ENCODE assay signal across 15 mouse cellular contexts in the genomic region with DNA sequence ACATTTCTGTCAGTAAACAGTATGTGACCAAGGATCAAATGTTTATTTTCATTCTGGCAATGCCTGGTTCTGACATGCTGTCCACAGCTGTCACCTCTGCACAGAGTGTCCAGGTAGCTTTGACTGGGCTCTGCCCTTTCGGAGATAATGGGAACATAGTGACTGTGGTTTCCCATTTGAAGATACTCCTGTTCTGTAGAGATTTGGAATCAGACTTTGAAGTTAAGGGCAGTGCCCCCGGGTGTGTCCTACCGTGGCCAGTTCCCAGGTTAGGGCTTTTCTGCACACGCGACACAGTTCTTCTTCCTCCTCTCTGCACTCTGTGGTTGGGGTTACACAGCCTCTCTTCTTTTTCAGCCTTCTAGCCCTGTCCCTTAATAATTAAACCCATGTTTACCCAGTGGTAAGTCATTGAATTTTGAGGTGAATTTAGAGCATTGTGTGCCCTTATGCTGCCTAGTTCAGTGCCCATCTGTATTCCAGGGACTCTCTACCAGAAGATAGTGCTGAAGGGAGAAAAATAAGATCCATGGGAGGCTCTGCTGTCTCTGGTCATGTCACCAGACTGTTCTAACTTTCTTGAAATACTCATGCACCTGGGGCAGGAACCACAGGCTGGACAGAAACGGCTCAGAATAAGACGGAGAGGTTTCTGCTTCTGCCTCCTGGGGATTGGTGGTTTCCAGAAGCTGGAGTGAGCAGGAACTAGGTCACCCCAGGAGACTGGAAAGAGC. TPM values are rescaled to one million over a fixed set of nuclear protein-coding genes. Genes with fewer than 3 reads are reported as not detected.
DNase-seq lines count a peak whose midpoint lies in the region; ATAC-seq and TF ChIP-seq lines count a peak whose summit lies in the region.
"Had no signal": no experiment of that assay in that cellular context is flagged by ENCODE, and none has a peak within 500 bp of the region (broad histone marks: within the 10 kb centered on the region; RNA-seq: fewer than 3 reads in every experiment).

No protein-coding gene starts in this region.

- intact Hi-C loops in heart, postnatal 14 days (cut with DNase I) = no loop called here

- no peaks in the 10 kb centered on the region for H3K27me3 ChIP-seq in midbrain, embryonic 12.5 days
- no peaks in the 10 kb centered on the region for H3K27me3 ChIP-seq in midbrain, embryonic 15.5 days (replicated peaks)
- H3K27me3 ChIP-seq in liver, embryonic 15.5 days = no peaks in the 10 kb centered on the region
- no peaks in the 10 kb centered on the region for H3K27me3 ChIP-seq in thymus, adult 2 months (ENCODE audit: control insufficient read depth, insufficient read depth, low read length)
- H3K27me3 ChIP-seq: embryonic facial prominence, embryonic 12.5 days; heart, embryonic 15.5 days had no signal

- 0 out of 2 replicates have a peak overlapping the region, but pooled peaks have one; percentile 4 for H3K27ac ChIP-seq in midbrain, embryonic 12.5 days (replicated peaks)
- no peak overlapping the region for H3K27ac ChIP-seq in midbrain, embryonic 15.5 days
- H3K27ac ChIP-seq in liver, embryonic 15.5 days (replicated peaks) = peak overlapping the region; percentile 69
- H3K27ac ChIP-seq in thymus, adult 2 months (ENCODE audit: control insufficient read depth, insufficient read depth, low read length) = no peak overlapping the region
- H3K27ac ChIP-seq: embryonic facial prominence, embryonic 12.5 days; heart, embryonic 15.5 days; hindbrain, embryonic 14.5 days had no signal

- H3K36me3 ChIP-seq in midbrain, embryonic 12.5 days = 0 out of 2 replicates have a peak, but pooled peaks cover 7% of the 10 kb centered on the region
- H3K36me3 ChIP-seq in midbrain, embryonic 15.5 days (replicated peaks) = no peaks in the 10 kb centered on the region
- 0 out of 2 replicates have a peak, but pooled peaks cover 7% of the 10 kb centered on the region for H3K36me3 ChIP-seq in liver, embryonic 15.5 days (replicated peaks)
- H3K36me3 ChIP-seq in thymus, adult 2 months (ENCODE audit: control insufficient read depth, insufficient read depth, low read length) = no peaks in the 10 kb centered on the region
- H3K36me3 ChIP-seq: heart, embryonic 15.5 days had no signal

- no peak overlapping the region for H3K4me2 ChIP-seq in midbrain, embryonic 12.5 days (replicated peaks)
- H3K4me2 ChIP-seq in midbrain, embryonic 15.5 days = no peak overlapping the region
- peak overlapping the region; percentile 11 for H3K4me2 ChIP-seq in liver, embryonic 15.5 days
- H3K4me2 ChIP-seq: embryonic facial prominence, embryonic 12.5 days; heart, embryonic 15.5 days; hindbrain, embryonic 14.5 days had no signal

- no peak overlapping the region for H3K9ac ChIP-seq in midbrain, embryonic 12.5 days (replicated peaks)
- no peak overlapping the region for H3K9ac ChIP-seq in midbrain, embryonic 15.5 days
- H3K9ac ChIP-seq in liver, embryonic 15.5 days = no peak overlapping the region
- H3K9ac ChIP-seq: embryonic facial prominence, embryonic 12.5 days; heart, embryonic 15.5 days; hindbrain, embryonic 14.5 days had no signal

- no peaks in the 10 kb centered on the region for H3K9me3 ChIP-seq in midbrain, embryonic 12.5 days
- H3K9me3 ChIP-seq in midbrain, embryonic 15.5 days = no peaks in the 10 kb centered on the region
- no peaks in the 10 kb centered on the region for H3K9me3 ChIP-seq in liver, embryonic 15.5 days (replicated peaks)
- H3K9me3 ChIP-seq: heart, embryonic 15.5 days had no signal

- no peak for TF ChIP-seq CTCF in thymus, adult 2 months (IDR thresholded peaks at IDR 0.05; ENCODE audit: borderline replicate concordance, control insufficient read depth, extremely low read depth, insufficient read depth, low read length, poor library complexity)

- ATAC-seq in midbrain, embryonic 12.5 days (ENCODE audit: low FRiP score, low read depth) = no peak
- ATAC-seq in midbrain, embryonic 15.5 days (replicated peaks) = no peak
- peak; percentile 54 for ATAC-seq in liver, embryonic 15.5 days (ENCODE audit: insufficient read depth)
- ATAC-seq: forebrain, embryonic 16.5 days had no signal

- H3K4me1 ChIP-seq in midbrain, embryonic 12.5 days = peaks cover 62% of the 10 kb centered on the region
- H3K4me1 ChIP-seq in midbrain, embryonic 15.5 days = peaks cover 54% of the 10 kb centered on the region
- peaks cover 37% of the 10 kb centered on the region for H3K4me1 ChIP-seq in liver, embryonic 15.5 days (replicated peaks)
- H3K4me1 ChIP-seq in thymus, adult 2 months (replicated peaks; ENCODE audit: control insufficient read depth, insufficient read depth, low read length) = peaks cover 84% of the 10 kb centered on the region

- 89% methylated on average over 7 of the region's 7 CpGs for WGBS in midbrain, embryonic 12.5 days
- WGBS in midbrain, embryonic 15.5 days = 89% methylated on average over 7 of the region's 7 CpGs
- WGBS in liver, embryonic 15.5 days (ENCODE audit: insufficient replicate concordance) = 39% methylated on average over 7 of the region's 7 CpGs
- 49% methylated on average over 7 of the region's 7 CpGs for WGBS in thymus, adult 2 months

- no peak for TF ChIP-seq POLR2A in thymus, adult 2 months (IDR thresholded peaks at IDR 0.05; ENCODE audit: control insufficient read depth, extremely low read depth, insufficient read depth, low read length, poor library complexity)

- peak; percentile 33 for DNase-seq in kidney, adult 11 months
- DNase-seq in kidney, postnatal 10 days = no peak
- no peak for DNase-seq in thymus, adult 2 months
- DNase-seq in ovary, postnatal 14 days (ENCODE audit: low spot score) = no peak
- no peak for DNase-seq in heart, postnatal 14 days
- DNase-seq: layer of hippocampus, adult 9-11 months; lung, postnatal 14 days; thymus, postnatal 25 days had no signal

- no peak overlapping the region for H3K4me3 ChIP-seq in midbrain, embryonic 12.5 days
- H3K4me3 ChIP-seq in midbrain, embryonic 15.5 days = no peak overlapping the region
- no peak overlapping the region for H3K4me3 ChIP-seq in liver, embryonic 15.5 days (replicated peaks)
- H3K4me3 ChIP-seq in thymus, adult 2 months (ENCODE audit: control insufficient read depth, insufficient read depth, low read length) = no peak overlapping the region
- H3K4me3 ChIP-seq: embryonic facial prominence, embryonic 12.5 days; heart, embryonic 15.5 days had no signal

RNA-seq across cellular contexts. Expression of a gene that starts 47.9 kb away (rescaled TPM):
- polyA plus RNA-seq in midbrain, embryonic 12.5 days (2016; fragmentation: Nextera tagmentation; extraction: Ambion mirVana) = 80.7 and 86.2 TPM in 2 replicates
- polyA plus RNA-seq in midbrain, embryonic 15.5 days (2015; fragmentation: Nextera tagmentation; extraction: Ambion mirVana) = 67.4 and 78.1 TPM in 2 replicates
- polyA plus RNA-seq in liver, embryonic 15.5 days (2015; fragmentation: Nextera tagmentation; extraction: Ambion mirVana) = 16.0 and 17.0 TPM in 2 replicates
- 22.2 and 29.0 TPM in 2 replicates for polyA plus RNA-seq in thymus, adult 2 months (2012; rRNA removed)
- total RNA-seq in heart, postnatal 14 days (2021) = 10 to 100 TPM; 41.9 to 42.7 TPM

Comparison
In these comparisons a context has a peak if more than half of its experiments do, and no peak if none do; other contexts are left out.
1. H3K27ac ChIP-seq: peak in midbrain, embryonic 12.5 days (single experiment) and liver, embryonic 15.5 days (single experiment); none in midbrain, embryonic 15.5 days (single experiment) and thymus, adult 2 months (single experiment).